7 mouse cellular contexts compared by ENCODE assay signal in genomic region chr3:62338854-62339515, GRCm38 (mm10). TPM values are rescaled to one million over a fixed set of nuclear protein-coding genes. Genes with fewer than 3 reads are reported as not detected.
DNase-seq lines count a peak whose midpoint lies in the region; ATAC-seq lines count a peak whose summit lies in the region.

No protein-coding gene starts in this region.

- H3K4me2 ChIP-seq in hindbrain, embryonic 12.5 days (replicated peaks), result peak overlapping the region; percentile 89

- peak; percentile 95 for ATAC-seq in hindbrain, embryonic 12.5 days (ENCODE audit: low FRiP score)
- ATAC-seq in megakaryocyte-erythroid progenitor cell, adult 5-6 weeks (replicated peaks; ENCODE audit: low FRiP score, low TSS enrichment, poor library complexity, severe bottlenecking), result peak; percentile 71

- WGBS in hindbrain, embryonic 12.5 days, result under 1% methylated on average over 68 of the region's 68 CpGs

- peak overlapping the region; percentile 52; the same call in 1 of the 2 replicates for H3K27ac ChIP-seq in hindbrain, embryonic 12.5 days

- peaks cover 9% of the 10 kb centered on the region; the same call in 1 of the 2 replicates for H3K4me1 ChIP-seq in hindbrain, embryonic 12.5 days

- peak overlapping the region; percentile 85 for H3K4me3 ChIP-seq in hindbrain, embryonic 12.5 days

- no peaks in the 10 kb centered on the region for H3K9me3 ChIP-seq in hindbrain, embryonic 12.5 days (replicated peaks)

- peak; percentile 50 for DNase-seq in WW6 (ENCODE audit: low read depth, low spot score)
- DNase-seq in c-Kit-positive CD71-positive TER-119-negative erythroid progenitor cells, embryonic 14.5 days (ENCODE audit: low read depth), result peak; percentile 3
- DNase-seq in frontal cortex, postnatal 10 days (ENCODE audit: low spot score in 2 of 2), result peak; percentile 28 to 49
- peak; percentile 39 to 46 for DNase-seq in left cerebral cortex, postnatal 36 days (ENCODE audit: low spot score in 2 of 2)
- peak; percentile 70 for DNase-seq in right cerebral cortex, postnatal 4 days

- H3K27me3 ChIP-seq in hindbrain, embryonic 12.5 days, result 0 out of 2 replicates have a peak, but pooled peaks cover 3% of the 10 kb centered on the region

- H3K36me3 ChIP-seq in hindbrain, embryonic 12.5 days, result no peaks in the 10 kb centered on the region

- H3K9ac ChIP-seq in hindbrain, embryonic 12.5 days, result peak overlapping the region; percentile 81

- intact Hi-C loops in left cerebral cortex, postnatal 36 days (cut with DNase I), result loop anchor here (5.0 kb wide), 1 partner anchor 117 kb away; no protein-coding TSS in a partner anchor

RNA-seq across cellular contexts. Expression of gene Arhgef26, which starts 0.8 kb away (rescaled TPM):
- polyA plus RNA-seq in hindbrain, embryonic 12.5 days (2016; fragmentation: Nextera tagmentation; extraction: Ambion mirVana), result 17.2 and 19.2 TPM in 2 replicates
- 10 to 100 TPM; 21.1 to 21.5 TPM for total RNA-seq in left cerebral cortex, postnatal 36 days (2021)
- not detected in 2 replicates for total RNA-seq in megakaryocyte-erythroid progenitor cell, adult 5-6 weeks (2014; fragmentation: Nextera tagmentation)
- total RNA-seq in megakaryocyte-erythroid progenitor cell, adult 5-6 weeks (2017), result 0.23 TPM in 1 of 2 replicates, not detected in the other

Comparison
In these comparisons a context has a peak if more than half of its experiments do, and no peak if none do; other contexts are left out.
1. Peak in every context shown above with its lines: DNase-seq, ATAC-seq, H3K4me3 ChIP-seq and H3K27ac ChIP-seq.
2. DNase-seq: peak in every context shown above with its lines; median percentile 70 in right cerebral cortex, postnatal 4 days; 50 in WW6; 42 in left cerebral cortex, postnatal 36 days; 38 in frontal cortex, postnatal 10 days; 3 in c-Kit-positive CD71-positive TER-119-negative erythroid progenitor cells, embryonic 14.5 days.
3. RNA of gene Arhgef26, which starts 0.8 kb away (total RNA-seq): 21.1 to 21.5 TPM in left cerebral cortex, postnatal 36 days; 0.23 TPM in megakaryocyte-erythroid progenitor cell, adult 5-6 weeks; every median in the first group is over 10 times any median in the second.